Mouse (Mus musculus) myocyte (in vitro differentiated cells): ENCODE measurements at regions not wholly inside any gene's neighbourhood (a gene's known extent, or its start where the extent isn't known, plus 50 kb on each side); places are given as distances from the start of the nearest gene placed in this dataset.

Source experiments
- H3K27me3 ChIP-seq: one replicate; pipeline ENCODE4 v1.6.1; 2011; ENCODE audit not compliant: control insufficient read depth, insufficient read depth, insufficient read length
- H3K36me3 ChIP-seq: one replicate; pipeline ENCODE4 v1.6.1; 2011; ENCODE audit not compliant: control insufficient read depth, insufficient read depth
- H3K4me2 ChIP-seq: one replicate; pipeline ENCODE4 v1.6.1; 2011; ENCODE audit warnings: low read depth, control low read depth
- H3K4me3 ChIP-seq: one replicate; pipeline ENCODE4 v1.5.1; 2011; ENCODE audit warnings: mild to moderate bottlenecking, control low read depth, moderate library complexity
- H3K79me2 ChIP-seq: one replicate; pipeline ENCODE4 v1.6.1; 2011; ENCODE audit not compliant: control insufficient read depth, insufficient read depth
- H3ac ChIP-seq: one replicate; pipeline ENCODE4 v1.6.1; 2011; ENCODE audit not compliant: control insufficient read depth, insufficient read length
- CEBPB ChIP-seq: IDR thresholded peaks from 2 replicates; pipeline ENCODE4 v1.6.1; 2011; ENCODE audit warnings: mild to moderate bottlenecking, moderate library complexity; ENCODE audit not compliant: poor library complexity, insufficient read depth, severe bottlenecking
- E2F4 ChIP-seq: IDR thresholded peaks from one replicate; pipeline ENCODE4 v1.6.1; 2011; ENCODE audit warnings: mild to moderate bottlenecking, control low read depth, moderate library complexity; ENCODE audit not compliant: insufficient read depth
- MAX ChIP-seq: IDR thresholded peaks from one replicate; pipeline ENCODE4 v1.6.1; 2011; ENCODE audit warnings: low read depth, mild to moderate bottlenecking, control low read depth
- MYOD1 ChIP-seq, 3 experiments: IDR thresholded peaks; one replicate each; pipeline ENCODE4 v1.6.1; 2011; ENCODE audit warnings: control low read depth in 2 of 3, low read depth in 2 of 3, mild to moderate bottlenecking in 2 of 3, moderate library complexity in 1 of 3; ENCODE audit not compliant: insufficient read length in 2 of 3, control insufficient read depth in 1 of 3
- MYOG ChIP-seq, 3 experiments: IDR thresholded peaks; one replicate each; pipeline ENCODE4 v1.6.1; 2011; ENCODE audit warnings: control low read depth in 2 of 3, low read depth in 2 of 3, mild to moderate bottlenecking in 2 of 3; ENCODE audit not compliant: insufficient read length in 2 of 3, control insufficient read depth in 1 of 3, insufficient read depth in 1 of 3
- POLR2A ChIP-seq: IDR thresholded peaks from one replicate; pipeline ENCODE4 v1.6.1; 2011; ENCODE audit warnings: low read depth, mild to moderate bottlenecking, control low read depth, moderate library complexity; ENCODE audit not compliant: insufficient read length
- POLR2AphosphoS2 ChIP-seq: IDR thresholded peaks from one replicate; pipeline ENCODE4 v1.6.1; 2011; ENCODE audit warnings: low read depth, control low read depth; ENCODE audit not compliant: insufficient read length
- REST ChIP-seq: IDR thresholded peaks from one replicate; pipeline ENCODE4 v1.6.1; 2011; ENCODE audit warnings: mild to moderate bottlenecking, control low read depth, moderate library complexity; ENCODE audit not compliant: insufficient read depth, insufficient read length
- SRF ChIP-seq: IDR thresholded peaks from one replicate; pipeline ENCODE4 v1.6.1; 2011; ENCODE audit warnings: low read depth; ENCODE audit not compliant: control insufficient read depth, insufficient read length
- TCF12 ChIP-seq: IDR thresholded peaks from one replicate; pipeline ENCODE4 v1.6.1; 2011; ENCODE audit warnings: mild to moderate bottlenecking, control low read depth; ENCODE audit not compliant: poor library complexity, insufficient read depth, severe bottlenecking
- TCF3 ChIP-seq: IDR thresholded peaks from one replicate; pipeline ENCODE4 v1.6.1; 2011; ENCODE audit warnings: low read depth, control low read depth; ENCODE audit not compliant: insufficient read length
- USF1 ChIP-seq: IDR thresholded peaks from one replicate; pipeline ENCODE4 v1.6.1; 2011; ENCODE audit warnings: low read depth, mild to moderate bottlenecking, control low read depth, moderate library complexity

- H3ac ChIP-seq: no peak overlapping the region
- H3K4me3 ChIP-seq: no peak overlapping the region
- H3K4me2 ChIP-seq: no peak overlapping the region
- TF ChIP-seq CEBPB (no peak), SRF (no peak), TCF12 (no peak), MYOD1 (IDR thresholded peaks at IDR 0.05; ENCODE audit: control insufficient read depth in 1 of 3, insufficient read length in 2 of 3, low read depth in 2 of 3) (no peak)
- H3K36me3 ChIP-seq: no peaks in the 10 kb centered on the region
- H3K27me3 ChIP-seq: no peaks in the 10 kb centered on the region
- no peaks in the 10 kb centered on the region for H3K79me2 ChIP-seq
Observed at GRCm38 (mm10) chr1:33245186-33245585, 424.4 kb downstream of the Prim2 start.

GRCm38 (mm10) chr1:33244691-33245090 is 424.9 kb downstream of the Prim2 start:
- Histone ChIP-seq H3K36me3 (no peaks in the 10 kb centered on the region), H3ac (no peak overlapping the region), H3K27me3 (no peaks in the 10 kb centered on the region), H3K4me2 (no peak overlapping the region), H3K4me3 (no peak overlapping the region), H3K79me2 (no peaks in the 10 kb centered on the region)
- TF ChIP-seq CEBPB (no peak), MAX (no peak), POLR2A (no peak), POLR2AphosphoS2 (no peak), SRF (no peak), MYOG (IDR thresholded peaks at IDR 0.05; ENCODE audit: control insufficient read depth in 1 of 3, insufficient read depth in 1 of 3, insufficient read length in 2 of 3, low read depth in 2 of 3) (no peak), TCF12 (no peak), REST (no peak)

- Histone ChIP-seq H3K4me2 (no peak overlapping the region), H3K79me2 (no peaks in the 10 kb centered on the region), H3K4me3 (no peak overlapping the region), H3K27me3 (no peaks in the 10 kb centered on the region), H3ac (no peak overlapping the region), H3K36me3 (no peaks in the 10 kb centered on the region)
- TF ChIP-seq REST (no peak), MAX (no peak), TCF12 (no peak), MYOD1 (IDR thresholded peaks at IDR 0.05; ENCODE audit: control insufficient read depth in 1 of 3, insufficient read length in 2 of 3, low read depth in 2 of 3) (no peak), TCF3 (no peak), USF1 (no peak), MYOG (IDR thresholded peaks at IDR 0.05; ENCODE audit: control insufficient read depth in 1 of 3, insufficient read depth in 1 of 3, insufficient read length in 2 of 3, low read depth in 2 of 3) (no peak), E2F4 (no peak), POLR2AphosphoS2 (no peak), CEBPB (no peak), SRF (no peak), POLR2A (no peak)
Observed at GRCm38 (mm10) chr1:33222997-33223396, 446.6 kb downstream of the Prim2 start.

GRCm38 (mm10) chr1:33214815-33215214 is 454.8 kb downstream of the Prim2 start:
- H3K4me3 ChIP-seq: no peak overlapping the region
- no peak overlapping the region for H3K4me2 ChIP-seq
- H3K27me3 ChIP-seq: no peaks in the 10 kb centered on the region

GRCm38 (mm10) chr1:33214394-33214793 is 455.2 kb downstream of the Prim2 start:
- Histone ChIP-seq H3ac (no peak overlapping the region), H3K79me2 (no peaks in the 10 kb centered on the region), H3K4me3 (no peak overlapping the region), H3K27me3 (no peaks in the 10 kb centered on the region), H3K36me3 (no peaks in the 10 kb centered on the region), H3K4me2 (no peak overlapping the region)
- TF ChIP-seq TCF3 (no peak), E2F4 (no peak), POLR2AphosphoS2 (no peak), SRF (no peak), MAX (no peak), CEBPB (no peak), TCF12 (no peak), REST (no peak), MYOG (IDR thresholded peaks at IDR 0.05; ENCODE audit: control insufficient read depth in 1 of 3, insufficient read depth in 1 of 3, insufficient read length in 2 of 3, low read depth in 2 of 3) (no peak), USF1 (no peak), MYOD1 (IDR thresholded peaks at IDR 0.05; ENCODE audit: control insufficient read depth in 1 of 3, insufficient read length in 2 of 3, low read depth in 2 of 3) (no peak), POLR2A (no peak)

More at GRCm38 (mm10) chr1:33214815-33215214, 454.8 kb downstream of the Prim2 start:
- TF ChIP-seq POLR2AphosphoS2 (no peak), MYOD1 (IDR thresholded peaks at IDR 0.05; ENCODE audit: control insufficient read depth in 1 of 3, insufficient read length in 2 of 3, low read depth in 2 of 3) (no peak), SRF (no peak), TCF12 (no peak), MAX (no peak), TCF3 (no peak), POLR2A (no peak), CEBPB (no peak), USF1 (no peak), MYOG (IDR thresholded peaks at IDR 0.05; ENCODE audit: control insufficient read depth in 1 of 3, insufficient read depth in 1 of 3, insufficient read length in 2 of 3, low read depth in 2 of 3) (no peak), E2F4 (no peak), REST (no peak)
- no peak overlapping the region for H3ac ChIP-seq
- H3K36me3 ChIP-seq: no peaks in the 10 kb centered on the region
- H3K79me2 ChIP-seq: no peaks in the 10 kb centered on the region
